ENCODE assay signal across 8 mouse cellular contexts in genomic region chr10:128491495-128491894, GRCm38 (mm10). TPM values are rescaled to one million over a fixed set of nuclear protein-coding genes. Genes with fewer than 3 reads are reported as not detected.
DNase-seq lines count a peak whose midpoint lies in the region; ATAC-seq lines count a peak whose summit lies in the region.

No protein-coding gene starts in this region.

- H3K27ac ChIP-seq in neural tube, embryonic 11.5 days (ENCODE audit: low read depth, low read length), result no peak overlapping the region
- H3K27ac ChIP-seq in forebrain, embryonic 14.5 days (ENCODE audit: low read depth, low read length), result no peak overlapping the region
- peak overlapping the region; percentile 100 for H3K27ac ChIP-seq in kidney, embryonic 15.5 days

- no peaks in the 10 kb centered on the region for H3K27me3 ChIP-seq in neural tube, embryonic 11.5 days (ENCODE audit: control insufficient read depth, insufficient read depth, low read length)
- H3K27me3 ChIP-seq in forebrain, embryonic 14.5 days (replicated peaks; ENCODE audit: control insufficient read depth, insufficient read depth, low read length), result no peaks in the 10 kb centered on the region
- no peaks in the 10 kb centered on the region for H3K27me3 ChIP-seq in kidney, embryonic 15.5 days

- peak overlapping the region; percentile 83 for H3K4me2 ChIP-seq in neural tube, embryonic 11.5 days (ENCODE audit: low read depth)
- peak overlapping the region; percentile 16; the same call in 1 of the 2 replicates for H3K4me2 ChIP-seq in forebrain, embryonic 14.5 days (ENCODE audit: low read length)
- peak overlapping the region; percentile 83 for H3K4me2 ChIP-seq in kidney, embryonic 15.5 days

- H3K36me3 ChIP-seq in neural tube, embryonic 11.5 days (ENCODE audit: control insufficient read depth, insufficient read depth, low read length), result peaks cover 24% of the 10 kb centered on the region
- peaks cover 54% of the 10 kb centered on the region for H3K36me3 ChIP-seq in forebrain, embryonic 14.5 days (ENCODE audit: control insufficient read depth, insufficient read depth, low read length)
- peaks cover 54% of the 10 kb centered on the region for H3K36me3 ChIP-seq in kidney, embryonic 15.5 days

- intact Hi-C loops in left cerebral cortex, postnatal 14 days (cut with DNase I), result loop anchor here (5.0 kb wide), 1 partner anchor 46 kb away; no protein-coding TSS in a partner anchor

- H3K9me3 ChIP-seq in neural tube, embryonic 11.5 days (ENCODE audit: control insufficient read depth, low read length), result no peaks in the 10 kb centered on the region
- H3K9me3 ChIP-seq in forebrain, embryonic 14.5 days (replicated peaks; ENCODE audit: control insufficient read depth, low read length), result no peaks in the 10 kb centered on the region
- no peaks in the 10 kb centered on the region for H3K9me3 ChIP-seq in kidney, embryonic 15.5 days (replicated peaks)

- peak overlapping the region; percentile 10; the same call in 1 of the 2 replicates for H3K9ac ChIP-seq in neural tube, embryonic 11.5 days (ENCODE audit: low read length)
- H3K9ac ChIP-seq in forebrain, embryonic 14.5 days (ENCODE audit: low read length), result no peak overlapping the region
- peak overlapping the region; percentile 27 for H3K9ac ChIP-seq in kidney, embryonic 15.5 days

- peak overlapping the region; percentile 88 for H3K4me3 ChIP-seq in neural tube, embryonic 11.5 days (ENCODE audit: low read depth, low read length)
- H3K4me3 ChIP-seq in forebrain, embryonic 14.5 days (ENCODE audit: low read depth, low read length), result no peak overlapping the region
- peak overlapping the region; percentile 89 for H3K4me3 ChIP-seq in kidney, embryonic 15.5 days (replicated peaks)

- H3K4me1 ChIP-seq in neural tube, embryonic 11.5 days (ENCODE audit: control insufficient read depth, insufficient read depth, low read length), result peaks cover 14% of the 10 kb centered on the region; the same call in 1 of the 2 replicates
- peaks cover 12% of the 10 kb centered on the region for H3K4me1 ChIP-seq in forebrain, embryonic 14.5 days (ENCODE audit: control insufficient read depth, insufficient read depth, low read length)
- H3K4me1 ChIP-seq in kidney, embryonic 15.5 days, result peaks cover 46% of the 10 kb centered on the region

- no peak for DNase-seq in neural tube, embryonic 11.5 days (ENCODE audit: low spot score)
- no peak for DNase-seq in neural tube, embryonic 10.5 days (ENCODE audit: extremely low spot score, low spot score)
- DNase-seq in forebrain, embryonic 14.5 days (ENCODE audit: low spot score), result no peak
- peak; percentile 49 for DNase-seq in lung, postnatal 14 days
- DNase-seq in c-Kit-positive CD71-positive TER-119-positive erythroid progenitor cells, embryonic 14.5 days (ENCODE audit: low spot score), result no peak
- DNase-seq in left cerebral cortex, postnatal 14 days (ENCODE audit: low spot score in 2 of 2), result no peak

- WGBS in neural tube, embryonic 11.5 days, result 87% methylated on average over 6 of the region's 6 CpGs
- WGBS in forebrain, embryonic 14.5 days, result 83% methylated on average over 6 of the region's 6 CpGs
- 25% methylated on average over 6 of the region's 6 CpGs for WGBS in kidney, embryonic 15.5 days

- ATAC-seq in neural tube, embryonic 11.5 days (ENCODE audit: insufficient read depth, low FRiP score, low TSS enrichment), result no peak
- no peak for ATAC-seq in forebrain, embryonic 14.5 days
- no peak for ATAC-seq in kidney, embryonic 15.5 days (replicated peaks; ENCODE audit: low FRiP score)
- ATAC-seq in megakaryocyte-erythroid progenitor cell, adult 5-6 weeks (replicated peaks; ENCODE audit: low FRiP score, low TSS enrichment, poor library complexity, severe bottlenecking), result no peak

RNA-seq across cellular contexts. Expression of gene Myl6, which starts 2.5 kb away (rescaled TPM):
- polyA plus RNA-seq in neural tube, embryonic 11.5 days (2014; fragmentation: Nextera tagmentation; extraction: Ambion mirVana), result 776 and 804 TPM in 2 replicates
- polyA plus RNA-seq in forebrain, embryonic 14.5 days (2014; fragmentation: Nextera tagmentation; extraction: Ambion mirVana), result 732 and 818 TPM in 2 replicates
- 1,170 and 1,259 TPM in 2 replicates for polyA plus RNA-seq in kidney, embryonic 15.5 days (2015; fragmentation: Nextera tagmentation; extraction: Ambion mirVana)
- 655 and 828 TPM in 2 replicates for total RNA-seq in megakaryocyte-erythroid progenitor cell, adult 5-6 weeks (2014; fragmentation: Nextera tagmentation)
- total RNA-seq in megakaryocyte-erythroid progenitor cell, adult 5-6 weeks (2017), result 663 and 819 TPM in 2 replicates
- 100 to 1,000 TPM; 606 to 662 TPM for total RNA-seq in left cerebral cortex, postnatal 14 days (2021)

RNA-seq across cellular contexts. Expression of gene Myl6b, which starts 7.0 kb away (rescaled TPM):
- polyA plus RNA-seq in neural tube, embryonic 11.5 days (2014; fragmentation: Nextera tagmentation; extraction: Ambion mirVana), result 2.4 and 3.5 TPM in 2 replicates
- polyA plus RNA-seq in forebrain, embryonic 14.5 days (2014; fragmentation: Nextera tagmentation; extraction: Ambion mirVana), result 4.6 and 5.8 TPM in 2 replicates
- polyA plus RNA-seq in kidney, embryonic 15.5 days (2015; fragmentation: Nextera tagmentation; extraction: Ambion mirVana), result 4.2 and 4.7 TPM in 2 replicates
- 3.7 and 6.3 TPM in 2 replicates for total RNA-seq in megakaryocyte-erythroid progenitor cell, adult 5-6 weeks (2014; fragmentation: Nextera tagmentation)
- total RNA-seq in megakaryocyte-erythroid progenitor cell, adult 5-6 weeks (2017), result 0.56 TPM in 1 of 2 replicates, not detected in the other
- 10 to 100 TPM; 19.1 to 21.7 TPM for total RNA-seq in left cerebral cortex, postnatal 14 days (2021)

RNA-seq across cellular contexts. Expression of gene Smarcc2, which starts 32.4 kb away (rescaled TPM):
- 124 and 125 TPM in 2 replicates for polyA plus RNA-seq in neural tube, embryonic 11.5 days (2014; fragmentation: Nextera tagmentation; extraction: Ambion mirVana)
- polyA plus RNA-seq in forebrain, embryonic 14.5 days (2014; fragmentation: Nextera tagmentation; extraction: Ambion mirVana), result 178 and 201 TPM in 2 replicates
- 75.9 and 77.2 TPM in 2 replicates for polyA plus RNA-seq in kidney, embryonic 15.5 days (2015; fragmentation: Nextera tagmentation; extraction: Ambion mirVana)
- 98.5 and 119 TPM in 2 replicates for total RNA-seq in megakaryocyte-erythroid progenitor cell, adult 5-6 weeks (2014; fragmentation: Nextera tagmentation)
- total RNA-seq in megakaryocyte-erythroid progenitor cell, adult 5-6 weeks (2017), result 62.9 and 73.3 TPM in 2 replicates
- 100 to 1,000 TPM; 199 to 211 TPM for total RNA-seq in left cerebral cortex, postnatal 14 days (2021)

RNA-seq across cellular contexts. Expression of gene Esyt1, which starts 34.2 kb away (rescaled TPM):
- polyA plus RNA-seq in neural tube, embryonic 11.5 days (2014; fragmentation: Nextera tagmentation; extraction: Ambion mirVana), result 27.3 and 34.1 TPM in 2 replicates
- polyA plus RNA-seq in forebrain, embryonic 14.5 days (2014; fragmentation: Nextera tagmentation; extraction: Ambion mirVana), result 4.7 and 6.3 TPM in 2 replicates
- polyA plus RNA-seq in kidney, embryonic 15.5 days (2015; fragmentation: Nextera tagmentation; extraction: Ambion mirVana), result 19.4 and 22.8 TPM in 2 replicates
- total RNA-seq in megakaryocyte-erythroid progenitor cell, adult 5-6 weeks (2014; fragmentation: Nextera tagmentation), result 49.7 and 53.8 TPM in 2 replicates
- total RNA-seq in megakaryocyte-erythroid progenitor cell, adult 5-6 weeks (2017), result 59.2 and 66.2 TPM in 2 replicates
- 1 to 10 TPM; 8.1 to 9.3 TPM for total RNA-seq in left cerebral cortex, postnatal 14 days (2021)

RNA-seq across cellular contexts. Expression of gene Zc3h10, which starts 56.1 kb away (rescaled TPM):
- 16.6 and 18.3 TPM in 2 replicates for polyA plus RNA-seq in neural tube, embryonic 11.5 days (2014; fragmentation: Nextera tagmentation; extraction: Ambion mirVana)
- polyA plus RNA-seq in forebrain, embryonic 14.5 days (2014; fragmentation: Nextera tagmentation; extraction: Ambion mirVana), result 16.2 and 18.2 TPM in 2 replicates
- 16.2 and 17.7 TPM in 2 replicates for polyA plus RNA-seq in kidney, embryonic 15.5 days (2015; fragmentation: Nextera tagmentation; extraction: Ambion mirVana)
- 5.6 and 6.7 TPM in 2 replicates for total RNA-seq in megakaryocyte-erythroid progenitor cell, adult 5-6 weeks (2014; fragmentation: Nextera tagmentation)
- 8.3 and 10.2 TPM in 2 replicates for total RNA-seq in megakaryocyte-erythroid progenitor cell, adult 5-6 weeks (2017)
- total RNA-seq in left cerebral cortex, postnatal 14 days (2021), result 10 to 100 TPM; 11.4 to 12.0 TPM

Comparison
In these comparisons a context has a peak if more than half of its experiments do, and no peak if none do; other contexts are left out.
1. H3K4me2 ChIP-seq: peak in every context shown above with its lines; median percentile 83 in neural tube, embryonic 11.5 days; 83 in kidney, embryonic 15.5 days; 16 in forebrain, embryonic 14.5 days.